Mouse (Mus musculus): ENCODE data around the gene Pagr1a.

- TF ChIP-seq CTCF (IDR thresholded peaks at IDR 0.05; ENCODE audit: borderline replicate concordance, insufficient read depth, low read depth, low read length): no peak
- no peak for TF ChIP-seq POLR2A (IDR thresholded peaks at IDR 0.05; ENCODE audit: borderline replicate concordance, insufficient read depth, low read length)
These were observed 12.9 kb downstream of the Pagr1a start for GRCm38 (mm10) chr7:127004122-127004875.
